Mouse (Mus musculus): Measurements from ENCODE around the gene Hepacam.

Hepacam gene

GRCm38 (mm10) chr9:37384284-37385182 is 17.4 kb downstream of the Hepacam start:
- no peak for DNase-seq (ENCODE audit: low read depth, low spot score)

GRCm38 (mm10) chr9:37390891-37391290 is 23.7 kb downstream of the Hepacam start:
- no peak for DNase-seq (ENCODE audit: low read depth, low spot score)

DNA sequence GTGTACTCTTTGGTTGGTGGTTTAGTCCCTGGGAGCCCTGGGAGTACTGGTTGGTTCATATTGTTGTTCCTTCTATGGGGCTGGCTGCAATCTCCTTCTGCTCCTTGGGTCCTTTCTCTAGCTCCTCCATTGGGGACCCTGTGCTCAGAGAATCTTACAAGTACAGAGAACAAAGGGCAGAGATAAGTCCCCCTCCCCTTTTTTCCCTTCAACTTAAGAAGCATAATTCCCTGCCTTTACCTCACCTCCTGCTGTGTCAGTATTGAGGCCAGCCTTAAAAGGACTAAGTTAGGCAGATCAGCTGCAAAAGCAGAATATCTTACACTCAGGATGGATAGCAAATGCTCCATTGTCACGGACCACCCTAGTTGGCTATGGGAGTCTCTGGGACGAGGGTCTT is 24.9 kb downstream of the Hepacam start:
- no peak for DNase-seq (ENCODE audit: low read depth, low spot score)

GRCm38 (mm10) chr9:37393482-37394131 is 26.5 kb downstream of the Hepacam start:
- no peak for DNase-seq (ENCODE audit: low read depth, low spot score)

DNA sequence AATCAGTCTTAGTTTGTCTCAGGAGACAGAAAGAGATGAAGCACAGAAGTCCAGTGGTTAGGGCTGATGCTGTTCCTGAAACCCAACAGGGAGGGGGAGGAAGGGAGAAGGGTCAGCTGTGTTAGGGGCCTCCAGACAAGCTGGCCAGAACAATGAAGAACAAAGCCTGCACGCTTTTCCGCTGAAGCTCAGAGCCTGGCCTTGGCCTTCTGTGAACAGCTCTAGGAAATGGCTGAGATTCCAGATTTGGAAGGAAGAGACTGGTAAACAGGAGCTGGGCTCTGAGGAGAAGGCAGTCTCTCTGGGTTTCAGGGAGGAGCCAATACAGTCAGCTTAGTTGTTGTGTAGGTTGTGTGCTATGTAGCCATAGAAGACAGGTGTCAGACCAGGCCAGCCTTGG is 33.4 kb downstream of the Hepacam start:
- DNase-seq (ENCODE audit: low read depth, low spot score) = no peak

GRCm38 (mm10) chr9:37401802-37402201 is 34.7 kb downstream of the Hepacam start, which contains the start of gene Robo4:
Gene Robo4 (plus strand): TSS chr9:37401897.
- DNase-seq (ENCODE audit: low read depth, low spot score) = no peak

DNA sequence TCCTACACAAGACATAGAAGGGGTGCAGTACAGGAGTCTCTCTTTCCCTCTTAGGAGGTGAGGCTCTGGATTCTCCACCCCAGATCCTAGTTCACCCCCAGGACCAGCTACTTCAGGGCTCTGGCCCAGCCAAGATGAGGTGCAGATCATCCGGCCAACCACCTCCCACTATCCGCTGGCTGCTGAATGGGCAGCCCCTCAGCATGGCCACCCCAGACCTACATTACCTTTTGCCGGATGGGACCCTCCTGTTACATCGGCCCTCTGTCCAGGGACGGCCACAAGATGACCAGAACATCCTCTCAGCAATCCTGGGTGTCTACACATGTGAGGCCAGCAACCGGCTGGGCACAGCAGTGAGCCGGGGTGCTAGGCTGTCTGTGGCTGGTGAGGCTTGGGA is 35.4 kb downstream of the Hepacam start:
- DNase-seq (ENCODE audit: low read depth, low spot score) = no peak

DNA sequence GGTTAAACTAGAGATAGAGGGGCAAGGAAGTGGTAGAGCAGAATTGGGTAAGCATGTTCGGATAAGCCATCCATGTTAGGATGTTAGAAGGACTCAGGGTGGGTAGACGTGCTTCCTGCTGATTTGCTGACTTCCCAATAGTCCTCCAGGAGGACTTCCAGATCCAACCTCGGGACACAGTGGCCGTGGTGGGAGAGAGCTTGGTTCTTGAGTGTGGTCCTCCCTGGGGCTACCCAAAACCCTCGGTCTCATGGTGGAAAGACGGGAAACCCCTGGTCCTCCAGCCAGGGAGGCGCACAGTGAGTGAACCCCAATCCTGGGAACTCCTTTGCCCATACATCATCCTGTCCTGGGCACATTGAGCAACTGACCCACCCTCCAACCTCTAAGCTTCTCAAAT is 35.9 kb downstream of the Hepacam start:
- DNase-seq (ENCODE audit: low read depth, low spot score) = no peak

DNA sequence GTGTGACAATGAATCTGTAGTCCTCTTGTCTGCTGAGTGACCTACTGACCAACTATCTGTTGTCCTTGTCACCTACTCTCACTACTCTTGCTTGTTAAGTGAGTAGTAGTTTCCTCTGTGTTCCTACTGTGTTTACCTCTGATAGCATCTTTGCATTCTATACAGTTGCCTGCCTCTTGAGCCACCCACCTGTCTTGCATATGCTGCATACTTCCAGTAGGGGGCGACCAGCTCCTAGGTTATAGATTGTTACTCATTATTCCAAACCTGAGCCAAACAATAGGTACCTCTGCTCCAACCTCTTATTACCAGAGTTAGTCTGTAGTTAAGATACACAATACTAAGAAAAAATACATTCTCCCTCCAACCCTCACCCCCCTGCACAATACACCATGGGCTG is 39.2 kb downstream of the Hepacam start:
- peak; percentile 40 for DNase-seq (ENCODE audit: low read depth, low spot score)

GRCm38 (mm10) chr9:37407850-37408502 is 40.8 kb downstream of the Hepacam start:
- no peak for DNase-seq (ENCODE audit: low read depth, low spot score)

DNA sequence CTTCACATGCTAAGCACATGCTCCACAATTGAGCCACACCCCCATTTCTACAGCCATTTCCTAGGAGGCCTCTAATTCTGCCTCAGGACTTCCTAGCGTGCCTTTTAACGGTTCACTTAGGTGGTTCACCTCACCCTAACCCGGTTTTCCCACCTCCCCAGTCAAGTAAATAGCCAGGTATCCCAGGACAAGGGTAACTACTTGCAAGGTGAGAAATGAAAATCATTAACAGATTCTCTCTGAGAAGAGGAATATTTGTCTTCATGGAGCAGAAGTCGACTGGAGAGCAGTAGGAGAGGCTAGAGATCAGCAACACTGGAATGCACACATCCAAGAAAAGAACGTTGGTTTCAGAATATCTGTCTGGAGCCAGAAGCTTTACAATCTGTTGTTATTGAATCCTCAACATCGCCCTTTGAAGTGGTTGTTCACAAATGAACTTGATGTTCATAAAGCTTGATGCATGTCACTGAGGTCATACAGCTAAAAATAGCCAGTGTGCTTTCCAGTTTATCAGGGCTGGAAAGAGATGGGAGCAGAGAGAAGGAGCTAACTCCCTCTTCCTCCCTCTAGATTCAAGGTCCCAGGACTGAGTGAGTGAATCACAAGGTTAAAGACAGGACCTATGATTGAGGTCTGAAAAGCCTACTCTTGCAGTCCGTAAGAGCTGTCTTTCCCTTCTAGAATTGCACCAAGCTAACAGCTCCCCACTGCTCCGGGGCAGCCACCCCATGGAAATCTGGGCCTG is 42.7 kb downstream of the Hepacam start:
- DNase-seq (ENCODE audit: low read depth, low spot score) = no peak

DNA sequence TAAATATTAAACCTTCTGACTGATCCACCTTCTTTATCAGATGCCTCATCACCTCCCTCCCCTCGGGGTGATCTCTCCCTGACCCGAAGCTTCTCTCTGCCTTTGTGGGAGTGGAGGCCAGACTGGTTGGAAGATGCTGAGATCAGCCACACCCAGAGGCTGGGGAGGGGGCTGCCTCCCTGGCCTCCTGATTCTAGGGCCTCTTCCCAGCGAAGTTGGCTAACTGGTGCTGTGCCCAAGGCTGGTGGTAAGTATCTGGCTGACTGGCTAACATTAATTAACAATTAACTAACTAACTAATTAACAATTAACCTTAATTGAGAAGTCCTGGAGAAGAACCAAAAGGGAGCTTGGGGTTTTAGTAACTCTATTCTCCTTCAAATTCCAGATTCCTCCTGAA is 45.8 kb downstream of the Hepacam start:
- DNase-seq (ENCODE audit: low read depth, low spot score) = no peak

DNA sequence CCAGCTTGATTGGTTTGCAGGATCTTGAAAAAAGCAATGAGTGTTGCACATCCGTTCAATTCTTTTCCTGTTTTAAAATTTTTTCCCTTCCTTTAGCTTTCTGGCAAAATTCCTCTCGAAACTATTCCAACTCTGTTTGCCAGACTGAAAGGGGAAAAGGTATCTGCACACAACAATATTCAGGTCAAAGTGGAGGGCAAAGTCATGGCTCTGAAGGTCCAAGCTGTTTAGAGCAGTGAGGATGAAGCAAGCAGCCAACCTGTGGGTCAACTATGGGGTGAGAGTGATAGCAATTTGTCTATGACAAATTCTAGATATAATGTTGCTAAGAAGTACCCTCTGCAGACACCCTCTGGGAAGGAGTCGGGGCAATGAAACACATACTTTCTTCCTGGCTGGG is 47.5 kb downstream of the Hepacam start:
- DNase-seq (ENCODE audit: low read depth, low spot score) = no peak

GRCm38 (mm10) chr9:37418791-37419190 is 51.6 kb downstream of the Hepacam start:
- no peak for DNase-seq (ENCODE audit: low read depth, low spot score)

- DNase-seq (ENCODE audit: low read depth, low spot score) = peak; percentile 83
Observed at GRCm38 (mm10) chr9:37420676-37421075, 53.5 kb downstream of the Hepacam start.

DNA sequence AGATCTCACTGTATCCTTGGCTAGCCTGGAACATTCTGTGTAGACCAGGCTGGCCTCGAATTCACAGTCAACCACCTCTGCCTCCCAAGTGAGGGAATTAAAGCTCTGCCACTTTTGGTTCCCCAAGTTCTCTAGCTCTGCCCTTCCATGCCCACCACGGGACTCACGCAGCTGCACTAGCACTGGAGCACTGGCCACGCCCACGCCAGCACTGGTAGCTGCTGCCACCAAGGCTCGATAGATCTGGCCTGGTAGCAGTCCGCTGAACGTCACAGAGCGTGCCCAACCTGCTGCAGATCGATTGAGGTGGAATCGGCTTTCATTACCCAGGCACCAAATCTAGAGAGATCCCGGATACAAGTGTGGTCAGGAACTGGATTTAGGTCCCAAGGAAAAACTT is 54.1 kb downstream of the Hepacam start:
- DNase-seq (ENCODE audit: low read depth, low spot score) = peak; percentile 33

DNA sequence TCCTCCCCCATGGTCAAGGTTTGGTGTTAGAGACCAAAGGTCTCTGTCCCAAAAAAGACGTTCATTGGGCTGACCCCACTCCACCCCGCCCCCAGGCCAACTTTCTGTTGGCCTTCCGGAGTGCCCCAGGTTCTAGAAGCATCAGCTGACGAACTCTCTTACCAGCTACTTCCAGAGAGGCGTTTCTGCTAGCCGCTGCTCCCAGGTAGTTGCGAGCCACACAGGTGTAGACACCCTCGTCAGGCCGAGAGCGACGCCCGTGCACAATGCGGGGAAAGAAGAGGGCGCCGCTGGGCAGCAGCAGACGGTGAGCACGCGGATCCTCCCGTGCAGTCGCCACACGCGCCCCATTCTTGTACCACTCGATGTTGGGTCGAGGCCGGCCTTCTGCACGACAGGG is 62.2 kb downstream of the Hepacam start:
- no peak for DNase-seq (ENCODE audit: low read depth, low spot score)

DNA sequence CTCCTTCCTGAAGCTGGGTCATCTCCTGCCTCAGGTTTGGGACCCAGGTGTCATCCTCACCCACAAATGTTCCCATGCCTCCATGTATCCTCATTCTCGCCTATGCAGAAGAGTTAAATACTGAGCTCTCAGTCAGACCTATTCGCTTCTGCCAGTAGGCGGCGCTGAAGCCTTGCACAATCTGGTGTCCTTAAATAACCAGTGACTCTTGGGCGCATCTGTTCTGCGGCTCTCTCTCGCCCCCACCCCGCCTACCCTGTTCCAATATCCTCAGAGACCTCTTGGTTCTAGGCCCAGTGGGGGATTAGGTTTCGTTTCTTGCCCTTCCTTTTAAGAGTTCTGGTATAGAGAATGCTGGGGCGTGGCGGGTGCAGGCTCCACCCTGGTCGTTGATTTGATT is 63.4 kb downstream of the Hepacam start:
- peak; percentile 72 for DNase-seq (ENCODE audit: low read depth, low spot score)

- DNase-seq (ENCODE audit: low read depth, low spot score) = no peak
Observed at GRCm38 (mm10) chr9:37432026-37432666, 65.0 kb downstream of the Hepacam start.

DNA sequence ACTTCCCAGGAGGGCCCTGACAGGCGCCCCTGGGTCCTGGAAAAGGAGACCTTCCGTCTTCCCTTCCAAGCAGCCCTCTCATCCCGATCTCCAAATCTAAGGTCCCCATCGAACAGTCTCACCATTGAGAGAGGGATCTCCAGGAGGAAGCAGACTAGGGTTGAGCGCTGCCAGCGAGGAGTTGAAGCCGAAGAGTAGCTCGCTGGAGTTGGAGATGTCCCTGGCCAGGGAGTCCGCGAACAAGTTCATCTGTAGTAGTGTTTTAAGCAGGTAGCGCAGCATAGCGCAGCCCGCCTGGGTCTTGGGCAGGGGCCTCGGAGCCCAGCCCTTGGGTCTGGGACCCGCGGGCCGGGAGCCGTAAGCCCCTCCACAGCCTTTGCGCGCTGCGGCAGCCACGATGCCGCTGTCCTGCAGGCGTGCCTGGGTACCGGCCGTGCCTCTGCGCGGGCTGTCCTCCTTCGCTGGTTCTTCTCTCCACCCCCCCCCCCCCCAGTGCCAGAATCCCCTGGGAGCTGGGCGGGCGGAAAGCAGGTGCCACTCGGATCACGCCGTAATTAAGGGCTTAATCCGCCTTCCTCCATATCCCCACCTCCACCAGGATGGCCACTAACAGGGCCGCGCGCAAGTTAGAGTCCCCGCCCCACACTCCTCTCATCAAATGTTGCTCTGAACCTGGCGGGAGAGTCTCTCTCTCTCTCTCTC is 65.7 kb downstream of the Hepacam start, which contains the start of gene Robo3:
Robo3 (minus strand) TSS at position 527 of the 702 bp plus-strand sequence.
- DNase-seq (ENCODE audit: low read depth, low spot score) = no peak
